Mouse (Mus musculus): Measurements from ENCODE around the gene Arl1. TPM values are rescaled to one million over a fixed set of nuclear protein-coding genes. Genes with fewer than 3 reads are reported as not detected.

Gene Arl1
- total RNA-seq, 1 experiment = 63.8 TPM

DNA sequence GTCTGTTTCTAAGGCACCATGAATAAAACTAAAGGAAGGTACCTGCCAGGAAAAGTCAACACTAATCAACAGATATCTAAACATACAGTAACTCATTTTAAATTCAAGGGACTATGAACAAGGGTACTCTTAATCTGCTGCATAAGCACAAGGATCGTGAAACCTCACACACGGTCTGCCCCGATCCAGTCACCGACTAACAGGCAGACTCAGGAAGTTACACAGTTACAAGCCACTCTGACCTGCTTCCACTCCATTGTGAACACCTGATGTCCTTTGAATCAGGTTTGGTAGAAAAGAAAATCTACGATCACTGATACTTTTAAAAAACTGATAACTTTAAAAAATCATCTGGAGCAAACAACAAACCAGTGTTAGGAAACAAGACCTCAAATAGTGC lies 53.3 kb downstream of the Arl1 start:
- TF ChIP-seq CHD2 (IDR thresholded peaks at IDR 0.05; ENCODE audit: low read depth, low read length) (no peak), MAFK (IDR thresholded peaks at IDR 0.05; ENCODE audit: insufficient read depth, low read depth, low read length) (no peak), HCFC1 (IDR thresholded peaks at IDR 0.05; ENCODE audit: borderline replicate concordance, insufficient read depth, low read length) (no peak), ZC3H11A (IDR thresholded peaks at IDR 0.05; ENCODE audit: borderline replicate concordance, low read depth, low read length) (no peak), ZNF384 (IDR thresholded peaks at IDR 0.05; ENCODE audit: low read depth, low read length) (no peak)
- H3K36me3 ChIP-seq (ENCODE audit: control insufficient read depth, insufficient read depth, low read length, poor library complexity, severe bottlenecking) = peaks cover 29% of the 10 kb centered on the region

GRCm38 (mm10) chr10:88784513-88784931 lies 53.9 kb downstream of the Arl1 start:
- Histone ChIP-seq H3K4me3 (ENCODE audit: insufficient read depth in 1 of 2, low read depth in 1 of 2, low read length in 2 of 2, poor library complexity in 1 of 2, severe bottlenecking in 1 of 2) (no peak overlapping the region), H3K9me3 (ENCODE audit: control insufficient read depth, insufficient read depth, low read depth, low read length) (no peaks in the 10 kb centered on the region), H3K27ac (ENCODE audit: insufficient read depth, low read depth, low read length, poor library complexity, severe bottlenecking) (no peak overlapping the region), H3K4me1 (ENCODE audit: control insufficient read depth in 2 of 2, insufficient read depth in 2 of 2, low read length in 2 of 2, poor library complexity in 1 of 2) (no peaks in the 10 kb centered on the region), H3K36me3 (ENCODE audit: control insufficient read depth, insufficient read depth, low read length, poor library complexity, severe bottlenecking) (peaks cover 26% of the 10 kb centered on the region), H3K9ac (ENCODE audit: insufficient read depth, low read depth, low read length, poor library complexity, severe bottlenecking) (no peak overlapping the region)
- in situ Hi-C loops (cut with MboI; ENCODE audit: low sequenced_read_pairs in 2 of 2, unreplicated experiment in 2 of 2) = no loop called here
- TF ChIP-seq ZNF384 (IDR thresholded peaks at IDR 0.05; ENCODE audit: low read depth, low read length) (no peak), HCFC1 (IDR thresholded peaks at IDR 0.05; ENCODE audit: borderline replicate concordance, insufficient read depth, low read length) (no peak), MAFK (IDR thresholded peaks at IDR 0.05; ENCODE audit: insufficient read depth, low read depth, low read length) (no peak), ZC3H11A (IDR thresholded peaks at IDR 0.05; ENCODE audit: borderline replicate concordance, low read depth, low read length) (no peak), CHD2 (IDR thresholded peaks at IDR 0.05; ENCODE audit: low read depth, low read length) (no peak)
- no peak for DNase-seq (ENCODE audit: low read depth, low spot score)

More for the DNA sequence above, 53.3 kb downstream of the Arl1 start:
- H3K9ac ChIP-seq (ENCODE audit: insufficient read depth, low read depth, low read length, poor library complexity, severe bottlenecking) = no peak overlapping the region
- in situ Hi-C loops (cut with MboI; ENCODE audit: low sequenced_read_pairs in 2 of 2, unreplicated experiment in 2 of 2) = no loop called here
- H3K4me3 ChIP-seq (ENCODE audit: insufficient read depth in 1 of 2, low read depth in 1 of 2, low read length in 2 of 2, poor library complexity in 1 of 2, severe bottlenecking in 1 of 2) = no peak overlapping the region
- H3K4me1 ChIP-seq (ENCODE audit: control insufficient read depth in 2 of 2, insufficient read depth in 2 of 2, low read length in 2 of 2, poor library complexity in 1 of 2) = no peaks in the 10 kb centered on the region
- no peak overlapping the region for H3K27ac ChIP-seq (ENCODE audit: insufficient read depth, low read depth, low read length, poor library complexity, severe bottlenecking)
- DNase-seq (ENCODE audit: low read depth, low spot score) = no peak
- H3K9me3 ChIP-seq (ENCODE audit: control insufficient read depth, insufficient read depth, low read depth, low read length) = no peaks in the 10 kb centered on the region

DNA sequence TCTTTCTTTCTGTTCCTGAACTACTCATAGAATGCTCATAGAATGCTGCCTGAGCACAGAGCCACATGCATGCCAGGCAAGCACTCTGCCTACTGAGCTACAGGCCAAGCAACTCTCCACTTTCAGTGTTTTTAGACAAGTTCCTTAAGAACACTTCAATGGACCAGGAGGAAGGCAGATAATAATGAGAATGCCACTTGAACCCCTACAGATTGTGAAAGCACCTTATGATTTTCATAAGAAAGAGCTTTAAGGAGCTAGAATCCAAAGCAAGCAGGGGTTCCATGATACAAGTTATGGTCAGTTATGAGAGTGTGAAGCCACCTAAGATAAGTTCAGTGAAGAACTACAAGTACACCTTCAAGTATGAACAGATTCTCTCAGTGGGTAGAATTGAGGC lies 63.0 kb downstream of the Arl1 start:
- in situ Hi-C loops (cut with MboI; ENCODE audit: low sequenced_read_pairs in 2 of 2, unreplicated experiment in 2 of 2) = no loop called here
- H3K4me3 ChIP-seq (ENCODE audit: insufficient read depth in 1 of 2, low read depth in 1 of 2, low read length in 2 of 2, poor library complexity in 1 of 2, severe bottlenecking in 1 of 2) = no peak overlapping the region
- H3K9ac ChIP-seq (ENCODE audit: insufficient read depth, low read depth, low read length, poor library complexity, severe bottlenecking) = no peak overlapping the region
- H3K9me3 ChIP-seq (ENCODE audit: control insufficient read depth, insufficient read depth, low read depth, low read length) = no peaks in the 10 kb centered on the region
- peaks cover 51% of the 10 kb centered on the region for H3K36me3 ChIP-seq (ENCODE audit: control insufficient read depth, insufficient read depth, low read length, poor library complexity, severe bottlenecking)
- no peaks in the 10 kb centered on the region for H3K4me1 ChIP-seq (ENCODE audit: control insufficient read depth in 2 of 2, insufficient read depth in 2 of 2, low read length in 2 of 2, poor library complexity in 1 of 2)
- TF ChIP-seq ZC3H11A (IDR thresholded peaks at IDR 0.05; ENCODE audit: borderline replicate concordance, low read depth, low read length) = no peak
- no peak for TF ChIP-seq ZNF384 (IDR thresholded peaks at IDR 0.05; ENCODE audit: low read depth, low read length)
- TF ChIP-seq CHD2 (IDR thresholded peaks at IDR 0.05; ENCODE audit: low read depth, low read length) = no peak
- no peak for TF ChIP-seq HCFC1 (IDR thresholded peaks at IDR 0.05; ENCODE audit: borderline replicate concordance, insufficient read depth, low read length)
- no peak for TF ChIP-seq MAFK (IDR thresholded peaks at IDR 0.05; ENCODE audit: insufficient read depth, low read depth, low read length)
- no peak for DNase-seq (ENCODE audit: low read depth, low spot score)
- H3K27ac ChIP-seq (ENCODE audit: insufficient read depth, low read depth, low read length, poor library complexity, severe bottlenecking) = no peak overlapping the region

Other genes starting within 250 kb of the Arl1 start
- 17.3 and 17.7 TPM in 2 replicates for gene Chpt1, start 226.8 kb upstream of the Arl1 start, total RNA-seq (2012; rRNA removed)
- gene Mybpc1, start 125.7 kb upstream of the Arl1 start, total RNA-seq (2012; rRNA removed) = 0.69 and 1.7 TPM in 2 replicates
- 2.4 and 4.1 TPM in 2 replicates for gene Spic, start 45.8 kb upstream of the Arl1 start, total RNA-seq (2012; rRNA removed)
- gene Utp20, start 95.9 kb downstream of the Arl1 start, total RNA-seq (2012; rRNA removed) = 136 and 178 TPM in 2 replicates
- 0.11 and 0.31 TPM in 2 replicates for gene Slc5a8, start 155.1 kb downstream of the Arl1 start, total RNA-seq (2012; rRNA removed)